Mouse (Mus musculus): ENCODE data around the gene Gm45062.

DNA sequence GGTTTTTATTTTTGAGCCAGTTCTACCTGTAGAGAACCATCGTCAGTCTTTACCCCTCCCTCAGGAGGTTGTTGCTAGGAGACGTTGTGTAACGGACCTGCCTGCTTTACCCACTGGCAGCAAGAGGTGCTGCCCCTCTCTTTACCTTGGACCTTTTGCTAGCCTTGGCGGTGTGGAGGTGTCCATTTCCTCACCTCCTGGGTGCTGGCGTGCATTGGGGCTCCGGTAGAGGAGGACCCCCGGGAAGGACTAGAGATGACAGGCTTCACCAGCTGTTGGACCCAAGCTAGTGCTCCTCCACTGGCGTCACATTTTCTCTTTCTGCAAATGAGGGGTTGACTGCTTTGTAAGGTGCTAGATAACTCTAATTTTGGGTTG lies 406 bp downstream of the Gm45062 start:
- TF ChIP-seq CTCF (IDR thresholded peaks at IDR 0.05; ENCODE audit: extremely low read depth, insufficient read length, insufficient replicate concordance, low read depth, low read length): no peak
- no peak for TF ChIP-seq POLR2A (IDR thresholded peaks at IDR 0.05; ENCODE audit: low read depth, low read length)
